Mouse (Mus musculus) embryonic facial prominence, embryonic 14.5 days (tissue): ENCODE data around the gene Cbln1. TPM values are rescaled to one million over a fixed set of nuclear protein-coding genes. Genes with fewer than 3 reads are reported as not detected.
A peak's percentile ranks its signal among the peaks of the same experiment; 100 is the strongest.

ENCODE experiments used
- ATAC-seq: fragments of 200-750 bp; cut with Nextera tagmentation; 2 replicates; pipeline ENCODE4 v1.8.0; 2017; ENCODE audit warnings: low read depth, moderate number of reproducible peaks, moderate TSS enrichment
- DNase-seq: peaks from one replicate; pipeline ENCODE4 v3.0.0-alpha.2; 2015; ENCODE audit warnings: low spot score
- H3K27ac ChIP-seq: fragments of 300-500 bp; sonication (generic); replicated peaks from 2 replicates; pipeline ENCODE4 v1.5.1; 2014; ENCODE audit warnings: low read depth, mild to moderate bottlenecking, low read length, moderate library complexity
- H3K27me3 ChIP-seq: fragments of 300-500 bp; sonication (generic); replicated peaks from 2 replicates; pipeline ENCODE4 v1.6.1; 2014; ENCODE audit warnings: low read length; ENCODE audit not compliant: control insufficient read depth, insufficient read depth
- H3K36me3 ChIP-seq: fragments of 300-500 bp; sonication (generic); 2 replicates; pipeline ENCODE4 v1.6.1; 2014; ENCODE audit warnings: low read length, mixed read lengths; ENCODE audit not compliant: control insufficient read depth, insufficient read depth
- H3K4me1 ChIP-seq: fragments of 300-500 bp; sonication (generic); 2 replicates; pipeline ENCODE4 v1.6.1; 2014; ENCODE audit warnings: antibody characterized with exemption, low read length; ENCODE audit not compliant: control insufficient read depth, insufficient read depth
- H3K4me2 ChIP-seq: fragments of 300-500 bp; sonication (generic); 2 replicates; pipeline ENCODE4 v1.6.1; 2014; ENCODE audit warnings: low read depth, mild to moderate bottlenecking, low read length, moderate library complexity, mixed read lengths
- H3K4me3 ChIP-seq: fragments of 300-500 bp; sonication (generic); 2 replicates; pipeline ENCODE4 v1.5.1; 2014; ENCODE audit warnings: low read depth, mild to moderate bottlenecking, low read length
- H3K9ac ChIP-seq: fragments of 300-500 bp; sonication (generic); 2 replicates; pipeline ENCODE4 v1.6.1; 2014; ENCODE audit warnings: low read depth, mild to moderate bottlenecking, low read length, moderate library complexity, mixed read lengths
- H3K9me3 ChIP-seq: fragments of 300-500 bp; sonication (generic); 2 replicates; pipeline ENCODE4 v1.6.1; 2016; ENCODE audit warnings: low read length; ENCODE audit not compliant: control insufficient read depth
- WGBS: fragments of 180-500 bp; shearing (Covaris S2); extraction: QIAGEN DNeasy Blood & Tissue Kit; methylation state at CpG from one replicate; pipeline ENCODE4 v1.1.7; 2014; 5-methylcytosine and 5-hydroxymethylcytosine counted together
- polyA plus RNA-seq: library from polyadenylated mRNA; unstranded; fragments of >200 nt; fragmentation: Nextera tagmentation; extraction: Ambion mirVana; gene quantifications from 2 replicates; pipeline ENCODE4 v1.2.1, GENCODE M21; 2014

Gene Cbln1
- polyA plus RNA-seq: 0.52 and 0.79 TPM in 2 replicates

GRCm38 (mm10) chr8:87472271-87473236 lies at the start of gene Cbln1:
Cbln1 (minus strand) TSS chr8:87472609.
- H3K4me2 ChIP-seq: peak within 1 kb of the TSS; percentile 97
- no peaks in the 10 kb centered on the region for H3K36me3 ChIP-seq
- no peaks in the 10 kb centered on the region for H3K9me3 ChIP-seq
- H3K27me3 ChIP-seq: peaks cover 88% of the 10 kb centered on the region
- under 1% methylated on average over 60 of the region's 122 CpGs for WGBS
- H3K4me3 ChIP-seq: peak within 1 kb of the TSS; percentile 52
- peak; percentile 96 for DNase-seq
- ATAC-seq: peak; percentile 97
- H3K4me1 ChIP-seq: peaks cover 30% of the 10 kb centered on the region
- peak within 1 kb of the TSS; percentile 58 for H3K9ac ChIP-seq
- H3K27ac ChIP-seq: no peak within 1 kb of the TSS

- ATAC-seq: no peak
- Histone ChIP-seq H3K36me3 (no peaks in the 10 kb centered on the region), H3K9ac (no peak overlapping the region), H3K27ac (no peak overlapping the region), H3K4me3 (no peak overlapping the region), H3K9me3 (no peaks in the 10 kb centered on the region), H3K4me1 (no peaks in the 10 kb centered on the region), H3K4me2 (no peak overlapping the region), H3K27me3 (no peaks in the 10 kb centered on the region)
- WGBS: 94% methylated on average over 3 of the region's 3 CpGs
- DNase-seq: no peak
Measured at GRCm38 (mm10) chr8:87517132-87517531, 44.7 kb upstream of the Cbln1 start.

GRCm38 (mm10) chr8:87513796-87514195 lies 41.4 kb upstream of the Cbln1 start:
- 73% methylated on average over 5 of the region's 5 CpGs for WGBS
- ATAC-seq: no peak
- no peak for DNase-seq
- H3K36me3 ChIP-seq: no peaks in the 10 kb centered on the region
- no peak overlapping the region for H3K27ac ChIP-seq
- H3K9ac ChIP-seq: no peak overlapping the region
- H3K9me3 ChIP-seq: no peaks in the 10 kb centered on the region
- H3K4me2 ChIP-seq: no peak overlapping the region
- H3K4me1 ChIP-seq: no peaks in the 10 kb centered on the region
- no peaks in the 10 kb centered on the region for H3K27me3 ChIP-seq
- H3K4me3 ChIP-seq: no peak overlapping the region

GRCm38 (mm10) chr8:87513350-87513749 lies 40.9 kb upstream of the Cbln1 start:
- H3K4me1 ChIP-seq: no peaks in the 10 kb centered on the region
- H3K4me2 ChIP-seq: no peak overlapping the region
- DNase-seq (no peak), ATAC-seq (no peak)
- H3K9ac ChIP-seq: no peak overlapping the region
- 80% methylated on average over 3 of the region's 3 CpGs for WGBS
- H3K9me3 ChIP-seq: no peaks in the 10 kb centered on the region
- H3K4me3 ChIP-seq: no peak overlapping the region
- H3K27ac ChIP-seq: no peak overlapping the region
- no peaks in the 10 kb centered on the region for H3K36me3 ChIP-seq
- H3K27me3 ChIP-seq: no peaks in the 10 kb centered on the region

GRCm38 (mm10) chr8:87512636-87513035 lies 40.2 kb upstream of the Cbln1 start:
- ATAC-seq: no peak
- no peaks in the 10 kb centered on the region for H3K4me1 ChIP-seq
- no peaks in the 10 kb centered on the region for H3K36me3 ChIP-seq
- no peaks in the 10 kb centered on the region for H3K9me3 ChIP-seq
- 84% methylated on average over 6 of the region's 6 CpGs for WGBS
- DNase-seq: no peak
- no peaks in the 10 kb centered on the region for H3K27me3 ChIP-seq
- no peak overlapping the region for H3K4me3 ChIP-seq
- H3K9ac ChIP-seq: no peak overlapping the region
- H3K4me2 ChIP-seq: no peak overlapping the region
- H3K27ac ChIP-seq: no peak overlapping the region

GRCm38 (mm10) chr8:87507046-87507445 lies 34.6 kb upstream of the Cbln1 start:
- peak; percentile 6 for DNase-seq
- no peaks in the 10 kb centered on the region for H3K9me3 ChIP-seq
- no peaks in the 10 kb centered on the region for H3K36me3 ChIP-seq
- 50% methylated on average over 9 of the region's 9 CpGs for WGBS
- no peaks in the 10 kb centered on the region for H3K27me3 ChIP-seq
- no peaks in the 10 kb centered on the region for H3K4me1 ChIP-seq
- no peak overlapping the region for H3K4me3 ChIP-seq
- no peak overlapping the region for H3K27ac ChIP-seq
- ATAC-seq: no peak
- no peak overlapping the region for H3K9ac ChIP-seq
- H3K4me2 ChIP-seq: no peak overlapping the region

GRCm38 (mm10) chr8:87504441-87504840 lies 32.0 kb upstream of the Cbln1 start:
- Histone ChIP-seq H3K36me3 (no peaks in the 10 kb centered on the region), H3K27ac (no peak overlapping the region), H3K4me3 (no peak overlapping the region), H3K4me2 (no peak overlapping the region), H3K9me3 (no peaks in the 10 kb centered on the region), H3K9ac (no peak overlapping the region), H3K27me3 (no peaks in the 10 kb centered on the region), H3K4me1 (no peaks in the 10 kb centered on the region)
- no peak for DNase-seq
- 70% methylated on average over 5 of the region's 5 CpGs for WGBS
- ATAC-seq: no peak

GRCm38 (mm10) chr8:87502684-87503083 lies 30.3 kb upstream of the Cbln1 start:
- H3K4me1 ChIP-seq: no peaks in the 10 kb centered on the region
- H3K4me3 ChIP-seq: no peak overlapping the region
- H3K9me3 ChIP-seq: no peaks in the 10 kb centered on the region
- no peaks in the 10 kb centered on the region for H3K36me3 ChIP-seq
- DNase-seq: no peak
- no peaks in the 10 kb centered on the region for H3K27me3 ChIP-seq
- ATAC-seq: no peak
- H3K27ac ChIP-seq: no peak overlapping the region
- WGBS: 76% methylated on average over 6 of the region's 6 CpGs
- no peak overlapping the region for H3K9ac ChIP-seq
- H3K4me2 ChIP-seq: no peak overlapping the region

- Histone ChIP-seq H3K9me3 (no peaks in the 10 kb centered on the region), H3K9ac (no peak overlapping the region), H3K4me1 (no peaks in the 10 kb centered on the region), H3K4me3 (no peak overlapping the region), H3K27ac (no peak overlapping the region), H3K36me3 (no peaks in the 10 kb centered on the region), H3K4me2 (no peak overlapping the region), H3K27me3 (no peaks in the 10 kb centered on the region)
- 41% methylated on average over 6 of the region's 6 CpGs for WGBS
- ATAC-seq (no peak), DNase-seq (no peak)
Measured at GRCm38 (mm10) chr8:87497641-87498040, 25.2 kb upstream of the Cbln1 start.
